Mouse (Mus musculus): Measurements from ENCODE around the gene Bcl9. TPM values are rescaled to one million over a fixed set of nuclear protein-coding genes. Genes with fewer than 3 reads are reported as not detected.

Bcl9 gene
- 35.9 and 37.4 TPM in 2 replicates for polyA plus RNA-seq (2015; fragmentation: Nextera tagmentation; extraction: Ambion mirVana)

DNA sequence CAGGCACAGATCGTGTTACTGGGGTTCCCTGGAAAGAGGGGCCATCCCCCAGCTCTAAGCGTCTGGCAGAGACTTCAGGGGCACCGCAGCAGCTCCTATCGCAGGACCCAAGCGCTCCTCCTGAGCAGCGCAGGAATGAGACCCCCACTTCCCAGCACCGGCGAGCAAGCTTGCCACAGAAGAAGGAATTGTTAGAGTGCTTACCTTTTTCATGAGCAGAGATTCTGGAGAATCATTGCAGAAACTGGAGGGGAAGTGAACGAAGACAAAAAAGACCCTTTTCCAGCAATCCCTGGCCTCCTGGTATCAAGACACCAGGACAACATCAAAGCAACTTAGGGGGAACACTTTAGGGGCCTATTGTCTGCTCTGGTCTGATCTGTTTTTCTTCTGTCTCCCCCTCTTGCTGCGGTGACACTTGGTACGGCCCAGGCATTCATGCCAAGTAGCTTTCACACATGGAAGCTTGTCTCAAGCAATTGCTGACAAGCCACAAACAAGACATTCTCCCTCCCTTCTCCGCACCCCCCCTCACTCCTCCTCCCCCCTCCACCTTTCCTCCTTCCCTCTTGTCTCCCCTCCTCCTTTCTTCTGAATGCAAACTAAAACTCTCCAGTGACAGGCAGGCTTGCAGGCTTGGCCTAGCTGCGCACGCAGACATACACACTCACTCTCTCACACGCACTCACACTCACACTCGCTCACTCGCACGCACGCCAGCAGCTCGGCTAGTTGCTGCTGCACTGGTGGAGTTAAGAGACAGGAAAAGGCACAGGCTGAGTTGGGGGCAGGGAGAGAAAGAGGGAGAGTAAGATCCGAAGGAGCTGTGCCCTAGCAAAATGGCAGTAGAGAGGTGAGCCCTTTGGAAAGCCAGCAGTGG, at the start of gene Bcl9:
Gene Bcl9, minus strand, starts transcription at position 365 of the 880 bp plus-strand sequence.
- Histone ChIP-seq H3K4me2 (ENCODE audit: low read depth, low read length) (peak within 1 kb of the TSS; percentile 83), H3K4me3 (ENCODE audit: low read length) (peak within 1 kb of the TSS; percentile 76), H3K9ac (ENCODE audit: low read depth, low read length) (peak within 1 kb of the TSS; percentile 88), H3K27me3 (replicated peaks; ENCODE audit: control insufficient read depth, insufficient read depth, low read length) (no peaks in the 10 kb centered on the region), H3K36me3 (ENCODE audit: control insufficient read depth, insufficient read depth, low read length) (no peaks in the 10 kb centered on the region), H3K4me1 (ENCODE audit: control insufficient read depth, insufficient read depth, low read length) (peaks cover 7% of the 10 kb centered on the region), H3K27ac (ENCODE audit: low read length) (peak within 1 kb of the TSS; percentile 96), H3K9me3 (ENCODE audit: control insufficient read depth, low read length) (no peaks in the 10 kb centered on the region)
- under 1% methylated on average over 21 of the region's 21 CpGs for WGBS
- peak; percentile 84 for ATAC-seq

GRCm38 (mm10) chr3:97339193-97339576, 41.5 kb upstream of the Bcl9 start:
- ATAC-seq, result peak; percentile 27; the same call in 1 of the 2 replicates
- Histone ChIP-seq H3K4me2 (ENCODE audit: low read depth, low read length) (no peak overlapping the region), H3K9me3 (ENCODE audit: control insufficient read depth, low read length) (no peaks in the 10 kb centered on the region), H3K4me1 (ENCODE audit: control insufficient read depth, insufficient read depth, low read length) (peaks cover 5% of the 10 kb centered on the region), H3K4me3 (ENCODE audit: low read length) (no peak overlapping the region), H3K27ac (ENCODE audit: low read length) (no peak overlapping the region), H3K27me3 (replicated peaks; ENCODE audit: control insufficient read depth, insufficient read depth, low read length) (no peaks in the 10 kb centered on the region), H3K9ac (ENCODE audit: low read depth, low read length) (no peak overlapping the region), H3K36me3 (ENCODE audit: control insufficient read depth, insufficient read depth, low read length) (no peaks in the 10 kb centered on the region)
- 68% methylated on average over 5 of the region's 5 CpGs for WGBS

GRCm38 (mm10) chr3:97338522-97339192, 40.9 kb upstream of the Bcl9 start:
- ATAC-seq, result peak; percentile 84
- no peak overlapping the region for H3K4me3 ChIP-seq (ENCODE audit: low read length)
- H3K27ac ChIP-seq (ENCODE audit: low read length), result no peak overlapping the region
- no peaks in the 10 kb centered on the region for H3K36me3 ChIP-seq (ENCODE audit: control insufficient read depth, insufficient read depth, low read length)
- peaks cover 5% of the 10 kb centered on the region for H3K4me1 ChIP-seq (ENCODE audit: control insufficient read depth, insufficient read depth, low read length)
- H3K9ac ChIP-seq (ENCODE audit: low read depth, low read length), result no peak overlapping the region
- 28% methylated on average over 13 of the region's 13 CpGs for WGBS
- H3K9me3 ChIP-seq (ENCODE audit: control insufficient read depth, low read length), result no peaks in the 10 kb centered on the region
- H3K27me3 ChIP-seq (replicated peaks; ENCODE audit: control insufficient read depth, insufficient read depth, low read length), result no peaks in the 10 kb centered on the region
- H3K4me2 ChIP-seq (ENCODE audit: low read depth, low read length), result no peak overlapping the region

DNA sequence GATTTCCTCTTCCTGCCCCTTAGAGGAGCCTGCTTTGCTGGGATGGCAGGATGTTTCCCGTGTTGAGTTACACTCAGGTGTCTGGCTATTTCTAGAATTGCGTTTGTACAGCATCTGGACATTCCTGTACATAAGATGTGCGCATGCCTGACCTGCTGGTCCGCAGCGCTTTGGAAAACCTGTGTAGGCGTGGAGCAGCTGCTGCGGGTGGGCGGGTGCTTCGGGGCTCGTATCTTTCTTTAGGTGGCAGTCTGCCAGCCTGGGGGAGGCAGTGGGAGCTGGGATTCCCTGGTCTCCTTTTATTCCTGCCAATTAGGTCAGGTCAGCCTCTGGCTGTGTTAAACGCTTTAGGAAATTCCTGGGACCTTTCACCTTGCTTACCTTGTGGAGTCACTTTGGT, 39.6 kb upstream of the Bcl9 start:
- peak; percentile 32; the same call in 1 of the 2 replicates for ATAC-seq
- WGBS, result 30% methylated on average over 11 of the region's 11 CpGs
- Histone ChIP-seq H3K9me3 (ENCODE audit: control insufficient read depth, low read length) (no peaks in the 10 kb centered on the region), H3K27ac (ENCODE audit: low read length) (no peak overlapping the region), H3K4me1 (ENCODE audit: control insufficient read depth, insufficient read depth, low read length) (peaks cover 5% of the 10 kb centered on the region), H3K36me3 (ENCODE audit: control insufficient read depth, insufficient read depth, low read length) (no peaks in the 10 kb centered on the region), H3K4me2 (ENCODE audit: low read depth, low read length) (no peak overlapping the region), H3K9ac (ENCODE audit: low read depth, low read length) (no peak overlapping the region), H3K27me3 (replicated peaks; ENCODE audit: control insufficient read depth, insufficient read depth, low read length) (no peaks in the 10 kb centered on the region), H3K4me3 (ENCODE audit: low read length) (no peak overlapping the region)

- H3K4me1 ChIP-seq (ENCODE audit: control insufficient read depth, insufficient read depth, low read length), result peaks cover 5% of the 10 kb centered on the region
- H3K9ac ChIP-seq (ENCODE audit: low read depth, low read length), result no peak overlapping the region
- H3K4me2 ChIP-seq (ENCODE audit: low read depth, low read length), result no peak overlapping the region
- WGBS, result 68% methylated on average over 4 of the region's 4 CpGs
- no peaks in the 10 kb centered on the region for H3K36me3 ChIP-seq (ENCODE audit: control insufficient read depth, insufficient read depth, low read length)
- no peak overlapping the region for H3K4me3 ChIP-seq (ENCODE audit: low read length)
- no peaks in the 10 kb centered on the region for H3K9me3 ChIP-seq (ENCODE audit: control insufficient read depth, low read length)
- no peak overlapping the region for H3K27ac ChIP-seq (ENCODE audit: low read length)
- ATAC-seq, result no peak
- H3K27me3 ChIP-seq (replicated peaks; ENCODE audit: control insufficient read depth, insufficient read depth, low read length), result no peaks in the 10 kb centered on the region
These were observed 38.6 kb upstream of the Bcl9 start for GRCm38 (mm10) chr3:97336331-97336730.

DNA sequence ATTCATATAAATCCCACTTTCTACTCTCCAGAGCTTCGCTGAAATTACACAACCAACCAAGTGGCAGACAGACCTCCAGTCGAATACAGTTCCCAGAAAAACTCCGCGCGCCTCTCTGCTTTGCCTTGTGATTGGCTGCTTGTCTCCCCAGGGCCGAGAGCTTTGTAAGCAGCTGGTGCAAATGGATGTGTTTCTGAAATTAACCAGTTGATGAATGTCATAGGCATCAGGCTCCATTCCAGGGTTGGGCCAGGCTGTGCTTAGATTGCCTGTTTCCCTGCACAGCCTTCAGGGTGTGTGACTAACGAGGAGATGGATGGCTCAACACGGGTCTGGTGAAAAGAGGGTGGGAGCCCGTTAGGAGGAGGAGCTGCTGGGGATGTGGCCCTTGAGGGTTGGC, 36.9 kb upstream of the Bcl9 start:
- peaks cover 5% of the 10 kb centered on the region for H3K4me1 ChIP-seq (ENCODE audit: control insufficient read depth, insufficient read depth, low read length)
- H3K4me2 ChIP-seq (ENCODE audit: low read depth, low read length), result no peak overlapping the region
- no peak for ATAC-seq
- H3K9ac ChIP-seq (ENCODE audit: low read depth, low read length), result no peak overlapping the region
- no peak overlapping the region for H3K4me3 ChIP-seq (ENCODE audit: low read length)
- H3K27ac ChIP-seq (ENCODE audit: low read length), result no peak overlapping the region
- no peaks in the 10 kb centered on the region for H3K36me3 ChIP-seq (ENCODE audit: control insufficient read depth, insufficient read depth, low read length)
- H3K27me3 ChIP-seq (replicated peaks; ENCODE audit: control insufficient read depth, insufficient read depth, low read length), result no peaks in the 10 kb centered on the region
- H3K9me3 ChIP-seq (ENCODE audit: control insufficient read depth, low read length), result no peaks in the 10 kb centered on the region
- WGBS, result 39% methylated on average over 9 of the region's 9 CpGs

DNA sequence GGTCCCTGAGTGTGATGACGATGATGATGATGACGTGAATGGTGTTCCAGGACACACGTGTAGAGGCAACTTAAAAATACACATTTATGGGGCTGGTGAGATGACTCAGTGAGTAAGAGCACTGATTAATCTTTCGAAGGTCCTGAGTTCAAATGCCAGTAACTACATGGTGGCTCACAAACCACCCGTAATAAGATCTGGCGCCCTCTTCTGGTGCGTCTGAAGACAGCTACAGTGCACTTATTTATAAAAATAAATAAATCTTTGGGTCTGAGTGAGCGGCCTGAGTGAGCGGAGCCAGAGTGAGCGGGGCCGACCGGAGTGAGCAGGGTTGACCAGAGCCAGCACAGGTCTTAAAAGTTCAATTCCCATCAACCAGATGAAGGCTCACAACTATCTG, 34.5 kb upstream of the Bcl9 start:
- no peaks in the 10 kb centered on the region for H3K9me3 ChIP-seq (ENCODE audit: control insufficient read depth, low read length)

GRCm38 (mm10) chr3:97327809-97328208, 30.1 kb upstream of the Bcl9 start:
- WGBS, result 87% methylated on average over 2 of the region's 2 CpGs

More for the DNA sequence above, 34.5 kb upstream of the Bcl9 start:
- Histone ChIP-seq H3K36me3 (ENCODE audit: control insufficient read depth, insufficient read depth, low read length) (no peaks in the 10 kb centered on the region), H3K27me3 (replicated peaks; ENCODE audit: control insufficient read depth, insufficient read depth, low read length) (no peaks in the 10 kb centered on the region), H3K27ac (ENCODE audit: low read length) (no peak overlapping the region), H3K4me3 (ENCODE audit: low read length) (no peak overlapping the region), H3K4me1 (ENCODE audit: control insufficient read depth, insufficient read depth, low read length) (peaks cover under 1% of the 10 kb centered on the region), H3K4me2 (ENCODE audit: low read depth, low read length) (no peak overlapping the region), H3K9ac (ENCODE audit: low read depth, low read length) (no peak overlapping the region)
- 91% methylated on average over 12 of the region's 12 CpGs for WGBS
- ATAC-seq, result no peak

DNA sequence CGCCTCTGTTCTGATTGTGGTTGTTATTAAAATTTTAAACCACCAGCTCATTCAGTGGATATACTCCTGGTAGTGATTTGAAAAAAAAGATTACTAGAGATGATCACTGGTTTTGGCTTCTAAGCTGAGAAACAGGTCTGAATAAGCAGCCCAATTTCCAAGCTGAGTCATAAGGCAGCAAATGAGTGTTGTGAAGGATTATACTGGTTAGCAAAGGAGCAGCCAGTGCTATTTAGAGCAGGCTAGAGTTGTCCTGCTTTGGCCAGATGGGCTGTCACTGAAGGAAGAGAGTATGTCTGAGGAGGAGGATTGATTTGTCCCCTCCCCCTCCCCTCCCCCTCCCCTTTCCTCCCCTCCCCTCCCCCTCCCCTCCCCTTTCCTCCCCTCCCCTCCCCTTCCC, 29.6 kb upstream of the Bcl9 start:
- Histone ChIP-seq H3K4me2 (ENCODE audit: low read depth, low read length) (no peak overlapping the region), H3K4me3 (ENCODE audit: low read length) (no peak overlapping the region), H3K9ac (ENCODE audit: low read depth, low read length) (no peak overlapping the region), H3K27me3 (replicated peaks; ENCODE audit: control insufficient read depth, insufficient read depth, low read length) (no peaks in the 10 kb centered on the region), H3K4me1 (ENCODE audit: control insufficient read depth, insufficient read depth, low read length) (peaks cover 2% of the 10 kb centered on the region; the same call in 1 of the 2 replicates), H3K36me3 (ENCODE audit: control insufficient read depth, insufficient read depth, low read length) (no peaks in the 10 kb centered on the region), H3K27ac (ENCODE audit: low read length) (no peak overlapping the region), H3K9me3 (ENCODE audit: control insufficient read depth, low read length) (no peaks in the 10 kb centered on the region)
- no peak for ATAC-seq
- 93% methylated on average over 1 of the region's 1 CpGs for WGBS

More at GRCm38 (mm10) chr3:97327809-97328208, 30.1 kb upstream of the Bcl9 start:
- H3K4me3 ChIP-seq (ENCODE audit: low read length), result no peak overlapping the region
- no peak for ATAC-seq
- no peaks in the 10 kb centered on the region for H3K9me3 ChIP-seq (ENCODE audit: control insufficient read depth, low read length)
- H3K4me2 ChIP-seq (ENCODE audit: low read depth, low read length), result no peak overlapping the region
- H3K36me3 ChIP-seq (ENCODE audit: control insufficient read depth, insufficient read depth, low read length), result no peaks in the 10 kb centered on the region
- H3K4me1 ChIP-seq (ENCODE audit: control insufficient read depth, insufficient read depth, low read length), result peaks cover 2% of the 10 kb centered on the region; the same call in 1 of the 2 replicates
- no peak overlapping the region for H3K9ac ChIP-seq (ENCODE audit: low read depth, low read length)
- H3K27ac ChIP-seq (ENCODE audit: low read length), result no peak overlapping the region
- H3K27me3 ChIP-seq (replicated peaks; ENCODE audit: control insufficient read depth, insufficient read depth, low read length), result no peaks in the 10 kb centered on the region

Measured in intestine, embryonic 16.5 days (tissue).